Mouse (Mus musculus): Measurements from ENCODE around the gene Gm6583.
A peak's percentile ranks its signal among the peaks of the same experiment; 100 is the strongest.

Gm6583 gene

DNA sequence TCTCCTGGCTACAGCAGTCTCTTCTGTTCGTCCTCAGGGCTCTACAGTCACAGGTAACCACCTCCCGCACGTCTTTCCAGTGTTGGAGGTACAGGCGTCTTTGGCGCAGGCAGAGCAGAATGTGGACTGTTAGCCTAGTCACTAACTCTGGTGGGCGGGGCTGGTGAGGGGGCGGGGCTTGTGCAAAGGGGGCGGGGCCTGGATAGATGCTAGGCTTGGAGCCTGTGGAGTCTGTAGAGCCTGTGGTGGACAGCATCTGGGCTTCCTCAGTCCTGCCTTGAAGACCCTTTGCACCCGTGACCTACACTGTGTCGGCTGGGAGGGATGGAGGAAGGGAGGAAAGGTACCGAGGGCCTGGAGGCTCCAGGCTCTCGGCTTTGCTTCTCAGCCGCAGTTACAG, at the start of gene Gm6583:
Gene Gm6583, minus strand, starts transcription at position 124 of the 400 bp plus-strand sequence.
- no peak for DNase-seq

GRCm38 (mm10) chr5:112402437-112402836, 46.6 kb upstream of the Gm6583 start:
- no peak for DNase-seq

DNA sequence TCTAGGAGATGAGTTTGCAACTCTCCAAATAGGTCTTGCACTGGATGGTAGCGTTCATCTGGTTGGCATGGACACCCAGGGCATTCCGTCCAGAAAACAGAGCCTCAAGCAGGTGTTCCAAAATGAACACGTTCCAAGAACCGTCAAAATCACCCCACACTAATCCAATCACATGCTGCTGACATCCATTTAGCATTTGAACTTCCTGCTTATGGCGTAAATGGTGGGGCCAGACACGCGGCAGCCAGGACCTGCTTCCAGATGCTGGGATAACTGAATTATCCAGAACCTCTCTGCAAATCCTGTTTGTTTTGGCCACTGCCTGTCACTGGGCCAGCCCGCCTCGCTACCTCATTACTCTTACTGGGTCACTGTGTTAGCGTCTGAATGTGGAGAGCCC, 43.5 kb upstream of the Gm6583 start:
- DNase-seq: no peak

DNA sequence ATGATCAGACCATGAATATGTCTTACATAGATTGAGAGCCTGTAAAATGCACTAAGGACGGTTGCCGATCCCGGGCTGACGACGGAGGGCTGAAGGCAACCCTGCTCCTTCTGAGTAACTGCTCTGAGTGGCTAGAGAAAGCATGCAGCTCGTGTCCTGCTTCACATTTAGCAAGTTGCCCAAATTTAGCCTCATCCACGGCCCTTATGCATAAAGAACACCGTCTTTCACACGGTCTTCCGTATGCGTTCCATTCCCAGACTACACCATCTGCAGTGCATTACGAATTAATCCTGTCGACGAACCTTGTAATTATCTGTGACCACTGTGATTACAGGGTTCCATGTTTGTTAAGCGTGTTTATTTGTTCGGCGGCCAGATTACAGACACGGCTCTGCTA, 40.2 kb upstream of the Gm6583 start:
- DNase-seq: no peak

DNA sequence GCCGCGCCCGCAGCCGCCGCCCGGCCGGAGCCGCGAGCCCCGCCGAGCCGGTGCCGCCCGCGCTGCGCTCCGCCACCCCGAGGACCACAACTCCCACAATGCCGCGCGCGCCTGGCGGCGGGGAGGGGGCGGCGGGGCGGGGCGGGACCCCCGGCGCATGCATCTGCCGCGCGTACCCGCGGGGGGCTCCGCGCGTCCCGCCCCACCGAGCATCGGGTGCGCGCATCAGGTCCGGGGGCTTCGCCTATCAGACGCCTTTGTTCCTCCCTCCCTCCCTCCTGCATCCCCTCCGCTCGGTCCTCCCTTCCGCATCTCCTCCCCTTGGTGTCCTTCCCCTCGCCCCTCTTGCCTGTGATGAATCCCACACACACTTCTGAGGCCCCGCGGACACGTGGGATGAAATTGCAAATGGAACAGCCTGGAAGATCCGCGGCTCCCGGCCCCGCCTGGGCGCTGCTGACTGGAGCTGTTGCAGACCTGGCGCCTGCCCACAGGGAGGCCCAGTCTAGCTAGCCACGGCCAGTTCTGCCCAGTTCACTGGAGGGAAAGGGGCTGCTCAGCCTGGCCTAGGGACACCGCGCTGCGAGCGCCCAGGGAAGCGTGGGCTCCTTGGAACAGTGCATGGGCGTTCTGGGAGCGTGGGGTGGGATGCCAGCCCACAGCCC, 39.1 kb upstream of the Gm6583 start, which contains the start of gene Asphd2:
Gene Asphd2, minus strand, starts transcription at position 88 of the 665 bp plus-strand sequence.
- DNase-seq: peak; percentile 87

DNA sequence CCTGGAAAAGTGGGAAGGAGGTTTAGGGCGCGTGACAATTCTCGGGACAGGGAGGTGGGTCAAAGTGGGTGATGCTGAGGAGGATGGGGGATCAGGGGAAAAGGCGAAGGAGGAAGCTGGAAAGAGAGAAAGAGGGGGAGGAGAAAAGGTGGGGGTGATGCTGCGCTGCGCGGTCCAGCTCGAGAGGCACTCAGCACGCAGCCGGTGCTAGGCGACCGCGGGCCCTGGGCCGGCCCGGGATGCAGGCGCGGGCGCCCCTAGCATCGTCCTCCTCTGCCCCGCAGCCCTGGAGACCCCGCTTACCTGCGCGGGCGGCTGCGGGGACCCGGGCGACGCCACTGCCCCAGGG, 38.6 kb upstream of the Gm6583 start:
- DNase-seq: no peak

- DNase-seq: no peak
Observed at GRCm38 (mm10) chr5:112393741-112394414, 38.0 kb upstream of the Gm6583 start.

DNA sequence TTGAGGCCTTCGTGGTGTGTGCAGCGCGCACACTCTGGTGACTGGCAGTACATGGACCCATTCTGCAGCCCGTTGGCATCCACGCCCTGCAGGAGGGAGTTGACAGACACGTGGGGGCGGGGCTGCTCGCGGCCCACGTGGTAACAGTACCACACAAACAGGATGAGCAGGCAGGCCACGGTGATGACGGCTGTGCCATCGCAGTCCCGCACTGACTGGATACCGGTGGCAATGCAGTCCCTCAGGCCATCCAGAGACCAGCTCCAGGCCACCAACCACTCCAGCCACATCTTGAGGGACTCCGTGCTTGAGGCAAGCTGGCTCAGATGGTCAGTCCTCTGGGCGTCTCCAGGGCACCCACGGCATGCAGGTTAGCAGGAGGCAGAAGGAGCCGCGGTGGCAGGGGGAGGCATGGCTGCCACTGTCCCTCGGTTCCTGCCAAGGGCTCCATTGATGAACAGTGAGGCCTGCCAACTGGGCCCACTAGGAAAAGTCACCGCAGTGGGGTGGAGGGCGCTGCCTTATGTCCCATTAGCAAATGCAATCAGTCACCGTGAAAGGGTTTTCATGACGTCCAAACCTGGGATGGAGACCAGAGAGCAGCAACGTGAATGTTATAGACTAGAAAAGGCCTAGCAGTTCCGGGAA, 36.0 kb upstream of the Gm6583 start:
- peak; percentile 68 for DNase-seq

DNA sequence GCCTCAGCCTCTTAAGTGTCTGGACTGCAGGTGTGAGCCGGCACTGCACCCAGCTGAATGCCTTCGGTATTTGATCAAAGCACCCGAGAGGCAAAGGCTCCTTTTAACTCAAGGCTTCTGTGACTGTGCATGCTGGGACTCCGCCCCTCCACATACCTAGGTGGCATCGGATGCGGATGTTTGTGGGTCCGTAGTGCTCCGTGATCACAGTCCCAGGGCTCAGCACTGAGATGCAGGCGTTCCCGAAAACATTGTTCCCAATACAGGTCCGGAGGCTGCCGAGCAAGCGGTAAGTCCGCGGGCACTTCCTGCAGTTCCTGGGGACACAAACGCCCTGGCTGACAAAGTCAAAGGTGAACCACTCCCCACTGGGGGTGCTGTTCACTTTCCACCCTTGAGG, 35.2 kb upstream of the Gm6583 start:
- no peak for DNase-seq

DNA sequence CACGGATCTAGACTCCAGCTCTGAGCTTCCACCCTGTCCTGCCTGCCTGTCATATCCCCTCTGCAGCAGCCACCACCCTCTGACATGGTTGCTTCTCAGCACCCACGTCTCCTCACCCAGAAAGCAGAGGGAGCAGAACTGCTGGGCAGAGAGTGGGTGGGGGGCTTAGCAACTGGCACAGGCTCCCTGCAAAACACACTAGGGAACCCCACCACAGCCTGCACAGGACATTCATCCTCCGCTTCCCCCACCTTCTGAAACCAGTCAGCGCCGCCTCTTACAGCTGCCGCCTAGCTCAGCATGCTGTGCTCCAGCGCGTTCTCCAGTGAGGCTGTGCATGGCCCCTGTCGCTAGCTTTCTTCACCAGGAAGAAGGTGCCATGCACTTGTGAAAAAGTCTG, 33.5 kb upstream of the Gm6583 start:
- DNase-seq: no peak

- DNase-seq: no peak
Observed at GRCm38 (mm10) chr5:112385973-112386372, 30.1 kb upstream of the Gm6583 start.

- no peak for DNase-seq
Observed at GRCm38 (mm10) chr5:112384805-112385472, 29.1 kb upstream of the Gm6583 start.

DNA sequence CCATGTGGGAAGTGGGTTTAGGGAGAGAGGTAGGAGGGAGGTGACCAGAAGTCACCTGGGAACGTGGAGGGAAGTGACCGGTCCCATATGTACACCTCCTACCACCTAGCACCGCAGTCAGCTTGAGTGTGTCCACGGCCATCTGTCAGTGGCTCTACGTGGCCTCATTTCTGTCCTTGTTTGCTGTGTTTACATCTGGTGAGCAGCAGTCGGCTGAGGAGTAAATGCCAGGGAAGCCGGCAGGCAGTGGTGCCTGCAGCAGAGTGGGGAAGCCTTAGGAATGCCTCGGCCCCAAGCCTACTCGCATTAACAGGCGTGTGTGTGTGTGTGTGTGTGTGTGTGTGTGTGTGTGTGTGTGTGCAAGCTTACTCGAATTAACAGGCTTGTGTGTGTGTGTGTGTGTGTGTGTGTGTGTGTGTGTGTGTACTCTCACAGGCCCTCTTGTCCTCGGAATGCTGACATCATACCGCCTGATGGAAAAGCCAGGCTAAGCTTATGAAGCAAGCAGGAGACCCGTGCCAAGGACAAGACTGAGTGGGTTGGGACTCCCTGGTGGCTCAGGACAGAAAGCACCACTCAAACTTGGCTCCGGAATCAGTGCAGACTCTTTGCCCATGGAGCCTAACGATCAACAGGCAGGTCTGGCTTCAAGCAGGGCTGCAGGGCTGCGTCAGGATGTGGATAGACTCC, 27.0 kb upstream of the Gm6583 start:
- DNase-seq: peak; percentile 83

- DNase-seq: no peak
Observed at GRCm38 (mm10) chr5:112382042-112382441, 26.2 kb upstream of the Gm6583 start.

- no peak for DNase-seq
Observed at GRCm38 (mm10) chr5:112381154-112381553, 25.3 kb upstream of the Gm6583 start.

DNA sequence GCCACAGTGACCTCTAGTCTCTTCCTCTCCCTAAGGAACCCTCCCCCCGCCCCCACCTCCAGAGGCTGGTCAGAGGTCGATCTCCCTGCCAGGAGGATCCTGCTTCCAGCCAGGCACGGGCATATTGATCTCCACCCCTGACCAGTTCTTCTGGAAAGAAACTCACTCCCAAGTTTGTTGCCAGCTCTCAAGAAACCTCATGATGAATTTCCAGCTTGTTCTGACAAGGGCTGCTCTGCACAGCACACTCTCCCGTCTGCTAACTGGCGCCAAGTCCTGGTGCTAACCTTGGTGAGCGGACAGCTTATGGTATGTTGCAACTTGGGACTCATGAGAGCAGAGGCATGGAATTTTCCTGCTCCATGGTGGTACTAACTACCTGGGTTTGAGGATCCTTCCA, 22.9 kb upstream of the Gm6583 start:
- DNase-seq: no peak

DNA sequence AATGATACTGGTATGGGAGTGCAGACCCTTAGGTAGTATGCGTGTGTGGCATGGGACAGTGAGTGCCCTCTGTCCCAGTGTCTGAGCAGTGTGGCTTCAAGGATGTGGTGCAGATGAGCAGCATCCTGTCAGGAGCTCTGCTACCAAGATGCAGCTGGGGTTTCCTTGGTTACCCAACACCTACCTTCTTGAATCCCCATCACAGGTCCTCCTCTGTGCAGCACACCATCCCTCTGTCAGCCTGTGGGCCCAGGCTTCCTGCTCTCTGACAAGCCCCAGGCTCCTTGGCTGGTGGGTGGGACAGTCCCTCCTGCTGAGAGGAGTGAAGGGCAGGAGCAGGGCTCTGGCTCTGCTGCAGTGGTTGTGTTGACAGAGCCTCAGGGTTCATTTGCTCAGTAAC, 21.5 kb upstream of the Gm6583 start:
- DNase-seq: no peak

- peak; percentile 56 for DNase-seq
Observed at GRCm38 (mm10) chr5:112376111-112376510, 20.3 kb upstream of the Gm6583 start.

- peak; percentile 88 for DNase-seq
Observed at GRCm38 (mm10) chr5:112371933-112372332, 16.1 kb upstream of the Gm6583 start.

DNA sequence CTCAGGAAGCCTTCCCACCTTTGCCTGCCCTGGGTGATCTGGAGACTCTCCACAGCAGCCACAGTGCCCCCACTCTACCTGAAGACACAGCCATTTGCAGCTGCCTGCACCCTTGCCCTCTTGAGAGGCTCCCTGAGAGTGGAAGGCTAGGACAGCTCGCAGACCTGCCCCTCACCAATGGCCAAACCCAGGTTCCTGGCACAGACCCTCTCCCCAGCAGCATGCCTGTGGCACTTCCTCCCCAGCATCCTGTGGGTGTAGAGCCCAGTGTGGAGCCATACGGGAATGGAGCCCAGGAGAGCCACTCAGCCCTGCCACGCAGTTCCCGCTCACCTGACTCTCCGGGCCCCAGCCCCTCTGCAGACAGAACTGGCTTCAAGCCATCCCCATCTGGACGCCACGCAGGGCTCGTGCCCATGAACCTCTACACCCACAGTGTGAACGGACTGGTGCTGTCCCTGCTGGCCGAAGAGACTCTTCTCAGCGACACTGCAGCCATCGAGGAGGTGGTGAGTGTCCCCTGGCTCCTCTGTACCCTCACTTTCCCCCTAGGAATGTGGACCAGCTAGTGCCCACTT, 14.5 kb upstream of the Gm6583 start:
- DNase-seq: no peak

DNA sequence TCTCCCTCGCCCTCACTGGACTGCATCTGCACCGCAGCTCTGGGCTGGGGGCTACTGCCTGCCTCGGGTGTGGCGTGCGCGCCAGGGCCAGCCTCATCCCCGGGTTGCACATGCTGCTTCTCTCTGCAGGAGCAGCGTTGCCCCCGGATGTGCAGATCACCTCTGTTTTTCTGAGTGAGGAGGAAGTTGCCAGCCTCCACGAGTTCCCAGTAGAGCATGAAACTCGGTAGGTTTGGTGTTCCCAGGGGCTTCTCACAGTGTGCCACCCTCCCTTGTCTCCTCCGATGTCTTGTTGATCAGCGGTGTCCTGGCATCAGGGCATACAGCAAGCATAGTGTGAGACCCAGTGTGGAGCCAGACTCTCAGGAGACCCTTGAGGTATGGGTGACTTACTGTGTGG, 13.5 kb upstream of the Gm6583 start:
- DNase-seq: no peak

DNA sequence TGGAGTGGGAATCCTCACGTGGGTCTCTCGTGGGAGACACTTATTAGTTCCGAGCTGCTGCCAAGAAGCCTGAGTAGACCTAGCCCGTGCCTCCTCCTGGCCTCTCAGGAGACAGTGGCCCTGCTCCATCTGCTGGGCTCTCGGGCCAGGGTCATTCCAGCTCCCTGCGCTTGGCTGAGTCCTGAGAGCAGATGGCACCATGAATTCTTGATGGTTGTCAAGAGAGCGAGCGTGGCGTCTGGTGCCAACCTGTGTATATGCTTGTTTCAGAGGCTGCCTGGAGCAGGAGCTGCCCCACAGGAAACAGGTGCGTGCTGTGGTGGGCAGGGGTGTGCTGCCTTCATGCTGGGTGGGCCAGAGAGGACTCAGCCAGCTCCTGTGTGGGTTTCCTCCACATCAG, 12.8 kb upstream of the Gm6583 start:
- DNase-seq: no peak

DNA sequence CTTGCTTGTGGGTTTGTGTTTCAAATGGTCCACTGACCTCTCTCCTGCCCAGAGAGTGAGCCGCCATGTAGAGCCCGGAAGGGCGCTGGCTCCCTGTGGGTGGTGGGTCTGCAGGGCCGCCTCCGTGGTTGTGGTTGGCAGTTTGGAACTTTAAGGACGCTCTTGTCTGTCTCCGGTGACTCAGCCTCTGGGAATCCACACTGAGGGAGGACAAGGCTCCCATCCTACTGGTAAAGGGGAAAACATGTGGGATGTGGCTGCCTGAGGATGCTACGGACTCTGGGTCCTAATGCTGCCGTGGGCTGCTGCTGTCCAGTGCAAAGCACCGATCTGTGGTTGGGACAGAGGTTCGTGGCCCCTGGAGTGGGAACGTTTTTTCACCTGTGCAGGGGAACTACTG, 12.1 kb upstream of the Gm6583 start:
- no peak for DNase-seq

Data from layer of hippocampus, adult 9-11 months (tissue).